Mouse (Mus musculus) MEL (cell line): ENCODE measurements at regions not wholly inside any gene's neighbourhood (a gene's known extent, or its start where the extent isn't known, plus 50 kb on each side); places are given as distances from the start of the nearest gene placed in this dataset.

ENCODE experiments used
- BHLHE40 ChIP-seq: IDR thresholded peaks from 2 replicates; pipeline ENCODE4 v1.6.1; 2012; ENCODE audit warnings: low read depth, mild to moderate bottlenecking, inconsistent platforms, low read length, improper control_type of control experiment, borderline replicate concordance
- CHD2 ChIP-seq: IDR thresholded peaks from 2 replicates; pipeline ENCODE4 v1.6.1; 2011; ENCODE audit warnings: low read length, improper control_type of control experiment
- CTCF ChIP-seq, 3 experiments: IDR thresholded peaks in 2 of 3; conservative IDR thresholded peaks in 1 of 3; 2 replicates each; pipeline ENCODE4 v1.5.1; 2011 to 2012; ENCODE audit warnings: low read length in 3 of 3, low read depth in 2 of 3, mild to moderate bottlenecking in 2 of 3, improper control_type of control experiment in 1 of 3, inconsistent platforms in 1 of 3, mixed read lengths in 1 of 3, moderate library complexity in 1 of 3; ENCODE audit not compliant: control insufficient read depth in 1 of 3, insufficient read depth in 1 of 3, poor library complexity in 1 of 3, severe bottlenecking in 1 of 3
- ELF1 ChIP-seq: IDR thresholded peaks from 2 replicates; pipeline ENCODE4 v1.6.1; 2014; ENCODE audit warnings: low read depth, mild to moderate bottlenecking, inconsistent platforms, low read length, improper control_type of control experiment, moderate library complexity
- EP300 ChIP-seq, 2 experiments: IDR thresholded peaks; 2 replicates each; pipeline ENCODE4 v1.6.1; 2011; ENCODE audit warnings: improper control_type of control experiment in 2 of 2, low read length in 2 of 2, low read depth in 1 of 2, mild to moderate bottlenecking in 1 of 2
- GABPA ChIP-seq: IDR thresholded peaks from 2 replicates; pipeline ENCODE4 v1.6.1; 2012; ENCODE audit warnings: low read depth, mild to moderate bottlenecking, inconsistent platforms, low read length, improper control_type of control experiment, moderate library complexity
- GATA1 ChIP-seq: IDR thresholded peaks from 2 replicates; pipeline ENCODE4 v1.6.1; 2011; ENCODE audit warnings: low read depth, low read length, improper control_type of control experiment
- JUND ChIP-seq: IDR thresholded peaks from 2 replicates; pipeline ENCODE4 v1.6.1; 2011; ENCODE audit warnings: low read depth, mild to moderate bottlenecking, improper control_type of control experiment, low read length
- KAT2A ChIP-seq: conservative IDR thresholded peaks from 2 replicates; pipeline ENCODE4 v1.6.1; 2012; ENCODE audit warnings: low read depth, low read length, improper control_type of control experiment, inconsistent platforms
- MAX ChIP-seq: IDR thresholded peaks from 2 replicates; pipeline ENCODE4 v1.6.1; 2011; ENCODE audit warnings: low read length, improper control_type of control experiment
- MAZ ChIP-seq: IDR thresholded peaks from 2 replicates; pipeline ENCODE4 v1.6.1; 2012; ENCODE audit warnings: low read depth, mild to moderate bottlenecking, inconsistent platforms, low read length, improper control_type of control experiment
- POLR2A ChIP-seq, 2 experiments: IDR thresholded peaks; 2 replicates each; pipeline ENCODE4 v1.6.1; 2011 to 2012; ENCODE audit warnings: low read length in 2 of 2, mild to moderate bottlenecking in 2 of 2, control low read depth in 1 of 2, improper control_type of control experiment in 1 of 2, low read depth in 1 of 2, moderate library complexity in 1 of 2; ENCODE audit not compliant: control insufficient read depth in 1 of 2, insufficient read depth in 1 of 2, poor library complexity in 1 of 2

- TF ChIP-seq CTCF (IDR thresholded peaks at IDR 0.05 in 2 of 3, conservative IDR thresholded peaks at IDR 0.05 in 1 of 3; ENCODE audit: control insufficient read depth in 1 of 3, insufficient read depth in 1 of 3, low read depth in 2 of 3, low read length in 3 of 3, poor library complexity in 1 of 3, severe bottlenecking in 1 of 3) (no peak), MAX (no peak), GATA1 (no peak), EP300 (IDR thresholded peaks at IDR 0.05; ENCODE audit: low read depth in 1 of 2, low read length in 2 of 2) (no peak), KAT2A (no peak), ELF1 (no peak), POLR2A (IDR thresholded peaks at IDR 0.05; ENCODE audit: control insufficient read depth in 1 of 2, insufficient read depth in 1 of 2, low read depth in 1 of 2, low read length in 2 of 2, poor library complexity in 1 of 2) (no peak), JUND (no peak), MAZ (no peak), GABPA (no peak), BHLHE40 (no peak), CHD2 (no peak)
These were observed 67.5 kb upstream of the Map9 start for GRCm38 (mm10) chr3:82290373-82290772.
